Mouse (Mus musculus) right cerebral cortex, adult 2 months (tissue): ENCODE measurements around the gene Gm16442.
"Not testable (repeated sequence)": the region's sequence is repeated elsewhere in the genome, so short reads cannot be mapped to it uniquely, and the experiment has no call there.

Experiments
- DNase-seq, 2 experiments: peaks; one replicate each; pipeline ENCODE4 v3.0.0; 2021 to 2022; ENCODE audit warnings: low spot score in 2 of 2

The Gm16442 gene

GRCm38 (mm10) chr7:20122479-20122878, at the start of gene Gm16442:
Gene Gm16442 (minus strand): TSS chr7:20122579.
- not testable (repeated sequence) for DNase-seq

DNA sequence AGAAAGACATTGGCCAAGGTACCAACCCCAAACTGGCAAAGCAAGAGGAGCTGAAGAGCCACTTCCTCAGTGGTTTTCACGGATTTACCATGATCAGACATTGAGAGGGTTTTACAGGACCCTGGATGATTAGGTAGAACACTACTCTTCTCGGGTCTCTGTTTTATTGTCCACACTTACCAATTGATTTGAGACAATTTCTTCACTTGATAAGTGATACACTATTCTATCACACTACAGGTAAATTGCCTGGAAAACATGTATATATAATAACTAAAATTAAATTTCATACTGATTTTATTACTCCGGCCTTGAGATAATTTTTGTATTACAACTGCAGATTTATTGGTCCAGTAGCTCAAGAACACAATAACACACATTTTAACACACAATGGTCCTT, 45.9 kb upstream of the Gm16442 start, which contains the start of gene Vmn1r94:
Gene Vmn1r94 (minus strand): TSS at position 101 of the 400 bp plus-strand sequence.
- DNase-seq, result not testable (repeated sequence)

GRCm38 (mm10) chr7:20138988-20139387, 16.6 kb upstream of the Gm16442 start, which contains the start of gene Vmn1r93:
Gene Vmn1r93 (minus strand): TSS chr7:20139088.
- DNase-seq, result not testable (repeated sequence)

- not testable (repeated sequence) for DNase-seq
Observed at GRCm38 (mm10) chr7:20099380-20099779, 23.0 kb downstream of the Gm16442 start, which contains the start of gene Vmn1r91. Gene Vmn1r91 (plus strand): TSS chr7:20099680.

DNA sequence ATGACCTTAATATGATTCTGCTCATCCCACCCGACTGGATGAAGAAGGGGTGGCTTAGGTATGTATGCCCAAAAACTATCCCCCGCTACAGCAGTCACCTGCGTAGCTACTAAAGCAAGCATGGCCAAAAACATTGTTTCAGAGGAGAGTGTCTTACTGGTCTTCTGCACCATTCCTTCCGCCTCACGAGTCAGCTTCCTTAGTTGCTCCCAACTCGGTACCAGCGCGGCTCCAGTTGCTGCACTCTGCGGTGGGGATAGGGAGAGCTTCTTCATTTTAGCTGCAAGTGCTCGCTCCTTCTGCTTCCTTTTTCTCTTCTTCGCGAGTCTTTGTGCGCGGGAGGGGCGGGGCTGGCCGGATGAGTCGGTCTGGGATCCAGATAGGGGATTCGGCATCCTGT, 44.3 kb downstream of the Gm16442 start:
- not testable (repeated sequence) for DNase-seq
